Mouse (Mus musculus): Measurements from ENCODE around the gene Slpi. TPM values are rescaled to one million over a fixed set of nuclear protein-coding genes. Genes with fewer than 3 reads are reported as not detected.

The Slpi gene
- total RNA-seq, 2 experiments from 2014 or later, result 0.85 to 1.4 TPM

GRCm38 (mm10) chr2:164421306-164421705, 32.4 kb upstream of the Slpi start:
- no peak for DNase-seq

GRCm38 (mm10) chr2:164419489-164419888, 30.6 kb upstream of the Slpi start:
- DNase-seq, result no peak

GRCm38 (mm10) chr2:164418308-164418875, 29.5 kb upstream of the Slpi start:
- DNase-seq, result no peak

DNA sequence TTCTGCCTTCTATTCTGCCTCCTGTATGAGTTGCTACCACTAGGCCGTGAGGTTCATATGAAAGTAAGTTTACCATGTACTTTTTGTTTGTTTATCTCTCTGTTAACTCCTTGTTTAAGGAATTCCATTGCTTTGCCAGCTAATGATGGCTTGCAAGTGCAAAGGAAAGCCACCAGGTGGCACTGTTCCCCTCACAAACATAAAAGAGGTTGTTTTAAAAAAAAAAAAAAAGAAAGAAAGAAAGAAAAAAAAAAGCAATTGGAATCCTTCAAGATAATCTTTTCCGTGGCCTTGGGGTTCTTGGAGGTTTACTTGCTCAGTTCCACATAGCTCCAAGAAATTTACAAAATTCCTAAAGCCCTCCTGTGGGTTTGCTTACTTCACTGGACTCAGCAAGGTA, 28.3 kb upstream of the Slpi start:
- DNase-seq, result no peak

DNA sequence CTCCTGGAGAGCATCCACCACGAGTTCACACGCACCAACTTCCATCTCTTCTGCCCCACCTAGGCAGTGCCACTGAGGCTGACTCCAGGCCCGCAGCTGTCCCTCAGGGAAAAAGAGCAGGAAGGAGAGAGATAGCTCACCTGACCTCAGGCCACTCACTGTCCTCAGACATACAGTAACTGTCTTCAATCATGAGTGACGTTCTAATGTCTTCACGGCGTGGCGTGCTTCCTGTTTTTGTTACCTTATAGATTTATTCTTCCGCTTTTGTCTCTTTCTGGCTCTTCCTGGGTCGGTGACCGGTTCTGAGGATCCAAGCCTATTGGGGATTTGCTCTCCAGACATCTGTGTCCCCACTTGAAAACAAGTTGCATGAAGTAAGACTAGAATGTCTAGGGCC, 25.7 kb upstream of the Slpi start:
- no peak for DNase-seq

DNA sequence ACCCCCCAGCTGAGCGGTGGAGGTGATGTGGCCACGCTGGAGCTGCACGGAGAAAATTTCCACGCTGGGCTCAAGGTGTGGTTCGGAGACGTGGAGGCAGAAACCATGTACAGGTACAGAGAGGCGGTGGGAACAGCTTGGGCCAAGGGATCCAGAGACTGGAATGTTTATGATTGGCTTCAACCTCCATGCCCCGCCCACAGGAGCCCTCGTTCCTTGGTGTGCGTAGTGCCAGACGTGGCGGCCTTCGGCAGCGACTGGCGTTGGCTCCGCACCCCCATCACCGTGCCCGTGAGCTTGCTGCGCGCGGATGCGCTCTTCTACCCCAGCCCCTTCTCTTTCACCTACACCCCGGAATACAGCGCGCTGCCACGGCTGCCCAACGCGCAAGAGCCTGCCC, 25.3 kb upstream of the Slpi start:
- DNase-seq, result no peak

DNA sequence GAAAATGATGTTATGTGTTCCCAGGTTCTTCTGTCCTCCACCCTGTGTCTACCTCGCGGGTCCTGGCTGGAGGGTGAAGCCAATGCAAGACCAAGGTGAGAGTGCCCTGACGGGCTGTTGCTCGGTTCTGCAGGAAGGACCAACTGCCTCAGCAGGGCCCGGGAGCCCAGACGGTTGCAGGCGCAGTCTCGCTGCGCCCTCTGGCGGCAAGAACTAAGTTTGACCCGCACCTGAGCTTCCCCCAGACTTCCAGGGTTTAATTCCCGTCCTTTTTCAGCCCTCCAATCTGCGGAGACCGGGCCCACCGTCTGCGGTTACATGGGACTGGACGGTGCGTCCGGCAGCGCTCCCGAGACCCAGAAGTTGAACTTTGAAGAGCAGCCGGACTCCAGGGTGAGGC, 18.8 kb upstream of the Slpi start:
- peak; percentile 62 to 74 for DNase-seq

DNA sequence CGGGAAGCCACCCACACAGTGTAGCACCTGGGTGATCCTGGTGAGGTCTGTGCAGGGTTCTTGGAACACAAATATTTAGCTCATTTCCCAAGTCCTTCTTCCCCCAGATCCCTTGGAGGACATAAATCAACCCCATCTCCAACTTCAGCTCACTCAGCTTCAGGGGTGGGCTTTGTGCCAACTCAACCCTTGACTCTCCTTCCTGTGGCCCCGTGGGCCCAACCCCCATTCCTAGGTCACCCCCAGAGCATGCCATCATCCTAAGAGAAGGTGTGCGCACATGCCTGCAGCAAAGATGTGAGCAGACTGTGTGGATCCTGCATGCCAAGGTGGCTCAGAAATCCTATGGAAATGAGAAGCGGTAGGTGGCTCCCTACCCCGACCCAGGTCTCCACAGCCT, 16.6 kb upstream of the Slpi start:
- DNase-seq, result no peak

GRCm38 (mm10) chr2:164405060-164405459, 16.2 kb upstream of the Slpi start, which contains the start of gene Matn4:
Matn4 (minus strand) TSS chr2:164405160.
- no peak for DNase-seq

GRCm38 (mm10) chr2:164404082-164404990, 15.4 kb upstream of the Slpi start:
- no peak for DNase-seq

DNA sequence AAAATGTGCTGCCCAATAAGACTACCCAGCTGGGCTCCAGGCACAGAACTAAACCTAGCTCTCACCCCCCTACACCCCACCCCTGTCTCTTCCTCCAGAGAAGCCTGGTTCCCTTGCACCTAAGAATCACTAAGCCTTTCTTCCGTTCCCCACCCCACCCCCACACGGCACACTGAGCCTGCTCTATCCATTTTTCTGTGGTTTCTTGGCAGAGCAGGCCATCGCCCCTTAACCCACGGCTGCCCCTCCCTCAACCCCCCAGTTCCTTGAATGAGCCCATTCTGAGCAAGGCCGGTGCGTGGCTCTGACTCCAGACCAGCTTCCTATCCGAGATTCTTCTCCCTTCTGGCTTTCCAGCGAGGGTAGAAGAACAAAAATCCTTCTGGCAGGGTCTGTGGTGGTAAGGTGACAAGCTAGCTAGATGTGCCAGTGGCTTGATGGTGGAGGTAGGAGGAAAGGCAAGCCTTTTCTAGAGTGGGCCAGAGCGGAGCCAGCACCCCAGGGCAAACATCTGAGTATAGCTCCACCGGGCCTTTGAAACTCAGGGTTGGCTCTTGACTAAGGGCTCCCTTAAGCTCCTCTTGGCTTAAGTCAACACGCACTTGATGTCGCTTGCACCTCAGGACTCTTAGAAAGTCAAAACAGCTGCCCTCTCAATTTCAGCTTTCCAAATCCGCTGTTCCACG, 14.6 kb upstream of the Slpi start:
- DNase-seq, result no peak

- DNase-seq, result peak; percentile 48 to 64
Observed at GRCm38 (mm10) chr2:164402906-164403305, 14.0 kb upstream of the Slpi start, which contains the start of gene Rbpjl. Rbpjl (plus strand) TSS chr2:164403141.

- no peak for DNase-seq
Observed at GRCm38 (mm10) chr2:164396911-164397310, 8.0 kb upstream of the Slpi start.

DNA sequence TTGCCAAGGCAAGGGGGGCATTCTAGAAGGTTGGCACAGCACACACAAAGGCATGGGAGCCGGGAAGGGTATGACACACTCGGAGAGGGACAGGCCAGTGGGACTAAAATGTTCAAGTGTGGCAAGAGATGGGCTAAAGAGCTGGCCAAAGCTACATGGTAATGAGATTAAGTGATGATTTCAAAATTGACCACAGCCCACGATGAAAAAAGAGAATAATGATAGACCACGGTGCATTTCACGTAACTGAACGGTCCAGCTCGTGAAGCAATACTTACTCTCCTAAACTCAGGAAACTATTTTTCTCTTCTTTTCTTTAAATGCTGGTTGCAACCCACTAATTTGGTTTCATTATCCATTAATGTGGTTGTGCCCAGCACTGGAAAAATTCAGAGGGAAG, 7.2 kb upstream of the Slpi start:
- DNase-seq, result no peak

GRCm38 (mm10) chr2:164393126-164393525, 4.2 kb upstream of the Slpi start:
- no peak for DNase-seq

DNA sequence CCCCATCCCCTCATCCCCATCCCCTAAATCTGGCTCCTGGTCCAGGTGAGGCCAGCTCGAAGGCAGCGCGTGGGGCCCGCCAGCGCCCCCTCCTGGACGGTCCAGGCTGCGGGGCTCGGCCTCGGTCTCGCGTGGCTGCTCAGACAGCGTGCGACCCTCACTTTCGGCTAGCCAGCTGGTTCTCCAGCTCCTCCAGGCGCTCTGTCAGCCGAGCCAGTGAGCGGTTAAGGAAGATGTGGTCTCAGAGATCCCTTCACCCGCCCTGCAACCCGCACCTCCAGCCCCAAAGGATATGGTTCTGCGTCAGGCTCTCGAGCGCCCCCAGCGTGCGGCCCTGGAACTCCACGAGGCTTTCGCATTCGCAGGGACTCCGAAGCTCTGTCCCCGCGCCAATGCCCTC, 604 bp upstream of the Slpi start:
- DNase-seq, result peak; percentile 86 to 89

DNA sequence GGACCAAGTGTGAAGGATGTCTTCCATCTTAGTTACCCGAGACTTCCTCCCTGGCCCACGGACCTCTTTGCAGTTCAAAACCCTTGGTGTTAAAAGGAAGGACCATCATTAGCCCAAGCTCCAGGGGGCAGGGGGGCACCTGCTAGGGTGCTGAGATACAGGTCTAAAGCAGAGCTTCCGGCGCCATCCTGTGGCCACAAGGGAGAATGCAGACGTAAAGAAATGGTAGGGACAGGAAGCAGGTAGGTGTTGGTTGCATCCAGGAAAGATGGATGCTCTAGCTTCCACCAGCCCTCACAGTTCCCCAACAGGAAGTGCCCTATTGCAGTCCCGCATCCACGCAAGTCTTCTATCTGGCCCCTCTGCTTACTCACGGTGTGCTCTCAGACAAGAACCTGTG, 1.9 kb downstream of the Slpi start:
- DNase-seq, result peak; percentile 37 to 42

DNA sequence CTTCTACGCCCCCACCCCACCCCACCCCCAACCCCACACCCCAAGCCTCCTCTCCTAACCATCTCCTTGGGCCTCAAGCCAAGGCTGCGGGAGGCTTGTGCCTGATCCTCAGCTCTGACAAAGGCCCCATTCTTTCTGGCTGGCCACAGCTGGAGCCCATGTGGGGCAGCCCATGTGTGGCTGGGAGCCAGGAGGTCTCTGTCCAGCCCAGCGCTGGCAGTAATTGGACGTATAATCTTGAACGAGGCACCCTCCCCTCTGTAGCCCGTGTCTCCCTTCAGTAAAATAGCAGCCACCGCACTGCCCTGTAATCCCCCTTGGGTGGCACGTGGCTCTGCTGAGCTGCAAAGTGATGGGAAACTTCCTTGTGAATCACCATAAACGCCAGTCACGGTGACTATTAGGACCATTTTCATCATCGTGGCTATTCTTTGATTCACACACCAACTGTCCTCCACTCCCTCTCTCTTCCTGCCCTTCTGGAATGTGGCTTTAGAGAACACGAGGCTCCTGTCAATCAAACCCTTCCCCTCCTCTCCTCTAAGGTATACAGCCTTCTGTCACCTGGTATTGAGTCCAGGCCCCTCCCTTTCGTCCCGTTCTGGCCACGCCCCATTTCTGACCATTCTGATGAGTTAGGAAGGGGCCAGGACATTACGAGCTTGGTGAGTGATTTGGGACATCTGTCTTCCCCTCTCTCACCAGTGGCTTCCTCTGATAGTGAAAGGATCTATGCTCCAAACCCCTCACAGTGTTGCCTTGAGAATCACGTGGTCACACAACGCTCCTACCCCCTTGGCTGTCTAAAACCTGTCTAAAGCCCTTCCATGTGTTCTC, 2.8 kb downstream of the Slpi start:
- peak; percentile 52 to 60 for DNase-seq

DNA sequence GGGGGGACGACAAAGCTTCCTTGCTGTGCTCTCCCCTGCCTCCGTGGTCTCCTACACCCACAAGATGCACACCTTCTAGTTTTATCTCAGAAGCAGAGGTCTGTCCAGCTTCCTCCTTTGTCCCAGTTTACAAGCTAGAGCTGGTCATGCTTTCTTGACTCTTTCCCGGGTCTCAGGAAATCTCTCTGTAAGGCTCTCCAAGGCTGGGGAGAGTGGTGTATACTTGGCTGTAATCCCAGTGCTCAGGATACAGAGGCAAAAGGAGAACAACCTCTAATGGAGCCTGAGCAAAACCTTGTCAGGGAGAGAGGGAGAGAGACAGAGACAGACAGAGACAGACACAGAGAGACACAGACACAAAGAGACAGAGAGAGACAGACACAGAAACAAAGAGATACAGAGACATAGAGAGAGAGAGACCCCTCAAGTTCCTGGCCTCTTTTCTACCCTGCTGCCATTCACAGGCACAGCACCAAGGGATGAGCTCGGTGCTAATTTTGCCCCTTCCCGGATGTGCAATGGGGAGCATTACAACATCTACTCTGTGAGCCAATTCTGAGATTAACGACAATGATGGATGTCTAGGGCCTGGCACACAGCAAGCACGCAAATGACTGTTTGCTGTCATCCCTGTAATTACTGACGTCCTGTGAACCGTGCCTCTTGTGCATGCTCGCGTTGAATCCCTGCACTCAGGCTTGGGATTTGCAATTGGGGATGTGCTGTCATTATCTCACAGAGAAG, 5.1 kb downstream of the Slpi start:
- DNase-seq, result no peak

DNA sequence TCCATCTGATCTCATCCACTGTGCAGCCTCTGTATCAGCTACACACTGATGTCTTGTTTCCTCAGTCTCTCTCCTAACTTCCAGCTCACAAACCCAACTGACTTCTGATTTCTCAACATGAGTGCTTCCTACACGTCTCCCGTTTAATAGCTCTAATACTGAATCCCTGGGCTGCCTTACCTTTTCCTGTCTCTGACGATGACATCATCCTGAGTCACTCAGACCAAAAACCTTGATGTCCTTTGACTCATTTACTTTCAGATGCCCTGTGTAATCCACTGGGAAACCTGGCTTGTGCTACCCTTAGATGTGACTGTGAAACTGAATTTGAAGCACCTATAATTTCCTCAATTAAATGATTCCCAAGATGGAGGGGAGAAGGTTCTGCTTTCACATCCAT, 5.9 kb downstream of the Slpi start:
- DNase-seq, result no peak

DNA sequence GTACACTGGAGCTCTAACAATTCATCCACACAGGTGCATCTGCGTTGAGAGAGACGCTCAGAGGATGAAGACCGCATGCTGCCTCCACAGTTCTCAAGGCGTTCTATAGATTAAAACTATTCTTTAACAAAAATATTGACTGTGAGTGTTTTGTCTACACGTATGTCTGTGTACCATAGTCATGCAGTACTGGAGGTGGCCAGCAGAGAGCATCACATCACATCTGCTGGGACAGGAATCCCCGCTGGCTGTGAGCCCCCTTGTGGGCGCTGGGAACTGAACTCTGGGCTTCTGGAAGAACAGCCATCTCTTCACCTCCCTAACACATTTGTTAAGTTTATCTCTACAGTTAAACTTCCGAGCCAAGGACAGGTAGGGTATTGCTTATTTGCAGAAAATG, 7.2 kb downstream of the Slpi start:
- no peak for DNase-seq
